Mouse (Mus musculus): ENCODE data around the gene Rnf167. TPM values are rescaled to one million over a fixed set of nuclear protein-coding genes. Genes with fewer than 3 reads are reported as not detected.

The Rnf167 gene
- polyA plus RNA-seq, 1 experiment from 2014 or later: 135 TPM

DNA sequence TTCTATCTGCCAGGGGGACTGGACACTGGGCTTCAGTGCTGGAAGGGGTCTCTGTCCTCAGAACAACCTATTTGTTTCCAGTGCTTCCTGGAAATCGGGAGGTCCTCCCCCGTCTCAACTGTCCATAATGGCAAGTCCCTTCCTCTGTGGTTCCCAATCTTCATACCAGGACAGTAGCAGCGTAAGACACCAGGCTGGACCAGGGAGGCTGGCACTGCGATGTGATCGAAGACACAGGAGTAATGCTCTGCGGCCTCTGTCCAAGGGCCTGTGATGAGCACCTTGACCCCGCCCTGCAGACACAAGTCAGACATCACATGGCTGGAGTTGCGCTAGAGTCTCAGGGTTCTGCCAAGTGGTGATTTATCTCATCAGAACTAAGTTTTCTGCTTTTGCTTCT is 32.3 kb downstream of the Rnf167 start:
- ATAC-seq: no peak
- Histone ChIP-seq H3K36me3 (ENCODE audit: control insufficient read depth, insufficient read depth) (peaks cover 12% of the 10 kb centered on the region), H3K27me3 (replicated peaks; ENCODE audit: control insufficient read depth, insufficient read depth, low read length) (no peaks in the 10 kb centered on the region), H3K4me2 (ENCODE audit: low read length) (no peak overlapping the region), H3K4me3 (replicated peaks; ENCODE audit: low read length) (no peak overlapping the region), H3K27ac (ENCODE audit: low read length) (no peak overlapping the region), H3K9ac (replicated peaks; ENCODE audit: low read depth, low read length) (no peak overlapping the region), H3K4me1 (replicated peaks; ENCODE audit: control insufficient read depth, insufficient read depth, low read length) (peaks cover 9% of the 10 kb centered on the region), H3K9me3 (ENCODE audit: control insufficient read depth, low read length) (no peaks in the 10 kb centered on the region)
- 95% methylated on average over 8 of the region's 8 CpGs for WGBS

DNA sequence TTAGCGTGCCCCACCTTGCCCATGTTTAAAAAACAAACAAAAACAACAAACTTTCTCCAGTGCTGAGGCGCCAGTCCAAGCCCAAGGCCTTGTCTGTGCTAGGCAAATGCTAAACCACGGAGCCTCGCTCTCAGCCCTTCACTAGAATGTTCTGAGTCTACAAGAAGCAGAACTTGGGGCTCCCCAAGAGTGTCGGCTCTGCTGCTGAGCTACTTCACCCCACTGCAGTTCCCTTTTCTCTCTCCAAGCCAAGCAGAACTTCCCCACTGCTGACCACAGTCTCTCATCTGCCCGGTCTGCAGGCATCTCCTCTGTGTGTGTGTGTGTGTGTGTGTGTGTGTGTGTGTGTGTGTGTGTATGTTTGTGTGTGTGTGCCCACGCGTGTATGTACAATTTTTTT is 32.9 kb downstream of the Rnf167 start:
- Histone ChIP-seq H3K9ac (replicated peaks; ENCODE audit: low read depth, low read length) (no peak overlapping the region), H3K27me3 (replicated peaks; ENCODE audit: control insufficient read depth, insufficient read depth, low read length) (no peaks in the 10 kb centered on the region), H3K4me3 (replicated peaks; ENCODE audit: low read length) (no peak overlapping the region), H3K36me3 (ENCODE audit: control insufficient read depth, insufficient read depth) (peaks cover 12% of the 10 kb centered on the region), H3K9me3 (ENCODE audit: control insufficient read depth, low read length) (no peaks in the 10 kb centered on the region), H3K4me2 (ENCODE audit: low read length) (no peak overlapping the region), H3K27ac (ENCODE audit: low read length) (no peak overlapping the region), H3K4me1 (replicated peaks; ENCODE audit: control insufficient read depth, insufficient read depth, low read length) (peaks cover 9% of the 10 kb centered on the region)
- no peak for ATAC-seq
- WGBS: 92% methylated on average over 8 of the region's 8 CpGs

DNA sequence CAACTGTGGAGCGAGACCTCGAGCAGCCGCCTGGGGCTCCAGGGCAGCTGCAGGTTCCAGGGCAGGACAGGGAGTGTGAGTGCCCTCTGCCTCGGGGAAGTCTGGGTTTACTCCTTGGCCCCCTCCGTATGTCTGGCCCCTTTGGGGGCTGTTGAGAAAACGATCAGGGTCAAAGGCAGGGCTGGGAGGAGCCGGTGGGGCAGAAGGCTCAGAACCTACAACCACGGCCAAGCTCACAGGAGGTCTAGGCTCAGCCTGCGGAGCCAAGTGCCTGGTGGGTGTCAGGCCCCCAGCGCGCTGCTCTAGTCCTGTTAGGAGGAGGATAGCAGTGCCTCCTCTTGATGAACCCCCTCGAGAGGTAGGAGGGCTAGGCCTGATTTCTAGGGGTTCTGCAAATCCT is 34.1 kb downstream of the Rnf167 start:
- H3K27ac ChIP-seq (ENCODE audit: low read length): no peak overlapping the region
- H3K36me3 ChIP-seq (ENCODE audit: control insufficient read depth, insufficient read depth): peaks cover 12% of the 10 kb centered on the region
- H3K4me2 ChIP-seq (ENCODE audit: low read length): no peak overlapping the region
- no peak overlapping the region for H3K4me3 ChIP-seq (replicated peaks; ENCODE audit: low read length)
- 68% methylated on average over 12 of the region's 12 CpGs for whole genome bisulfite sequencing
- H3K27me3 ChIP-seq (replicated peaks; ENCODE audit: control insufficient read depth, insufficient read depth, low read length): no peaks in the 10 kb centered on the region
- H3K4me1 ChIP-seq (replicated peaks; ENCODE audit: control insufficient read depth, insufficient read depth, low read length): peaks cover 9% of the 10 kb centered on the region
- no peak for ATAC-seq
- no peaks in the 10 kb centered on the region for H3K9me3 ChIP-seq (ENCODE audit: control insufficient read depth, low read length)
- H3K9ac ChIP-seq (replicated peaks; ENCODE audit: low read depth, low read length): no peak overlapping the region

DNA sequence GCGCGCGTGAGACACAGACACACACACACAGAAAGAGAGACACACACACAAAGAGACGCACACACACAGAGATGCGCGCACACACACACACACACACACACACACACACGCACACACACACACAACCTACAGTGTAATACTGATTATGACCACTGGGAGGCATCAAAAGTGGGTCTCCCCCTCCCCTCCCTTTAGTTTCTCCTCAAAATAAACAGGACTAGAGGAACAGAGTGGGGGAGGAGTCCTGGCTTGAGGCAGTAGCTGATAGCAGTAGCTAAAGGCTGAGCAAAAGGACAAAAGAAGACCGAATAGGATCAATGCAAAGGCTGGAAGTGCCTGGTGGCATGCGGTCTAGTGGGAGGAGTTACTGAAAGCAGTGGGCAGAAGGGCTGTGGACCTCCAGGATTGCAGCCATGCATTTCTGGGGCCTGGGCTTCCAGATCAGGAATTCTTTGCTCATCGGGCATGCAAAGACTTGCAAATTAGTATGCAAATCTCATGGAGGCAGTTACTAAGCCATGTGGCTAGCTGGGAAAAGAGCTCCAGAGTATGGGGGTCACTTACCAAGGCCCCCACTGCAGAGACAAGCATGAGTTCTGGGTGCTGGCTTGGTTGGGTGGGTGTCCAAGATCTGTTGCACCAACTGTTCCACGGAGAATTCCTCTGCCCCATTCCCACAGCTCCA is 35.0 kb downstream of the Rnf167 start:
- Histone ChIP-seq H3K27me3 (replicated peaks; ENCODE audit: control insufficient read depth, insufficient read depth, low read length) (no peaks in the 10 kb centered on the region), H3K9me3 (ENCODE audit: control insufficient read depth, low read length) (no peaks in the 10 kb centered on the region), H3K27ac (ENCODE audit: low read length) (peak overlapping the region; percentile 71), H3K9ac (replicated peaks; ENCODE audit: low read depth, low read length) (0 out of 2 replicates have a peak overlapping the region, but pooled peaks have one; percentile 39), H3K4me3 (replicated peaks; ENCODE audit: low read length) (no peak overlapping the region), H3K4me2 (ENCODE audit: low read length) (peak overlapping the region; percentile 24; the same call in 1 of the 2 replicates), H3K36me3 (ENCODE audit: control insufficient read depth, insufficient read depth) (peaks cover 12% of the 10 kb centered on the region), H3K4me1 (replicated peaks; ENCODE audit: control insufficient read depth, insufficient read depth, low read length) (peaks cover 16% of the 10 kb centered on the region)
- 14% methylated on average over 11 of the region's 11 CpGs for WGBS
- peak; percentile 86 for ATAC-seq

- Histone ChIP-seq H3K27me3 (replicated peaks; ENCODE audit: control insufficient read depth, insufficient read depth, low read length) (no peaks in the 10 kb centered on the region), H3K4me2 (ENCODE audit: low read length) (no peak overlapping the region), H3K4me1 (replicated peaks; ENCODE audit: control insufficient read depth, insufficient read depth, low read length) (peaks cover 23% of the 10 kb centered on the region), H3K4me3 (replicated peaks; ENCODE audit: low read length) (no peak overlapping the region), H3K9ac (replicated peaks; ENCODE audit: low read depth, low read length) (no peak overlapping the region), H3K36me3 (ENCODE audit: control insufficient read depth, insufficient read depth) (peaks cover 12% of the 10 kb centered on the region), H3K27ac (ENCODE audit: low read length) (no peak overlapping the region), H3K9me3 (ENCODE audit: control insufficient read depth, low read length) (no peaks in the 10 kb centered on the region)
- no peak for ATAC-seq
- WGBS: 89% methylated on average over 5 of the region's 5 CpGs
Measured at GRCm38 (mm10) chr11:70683640-70684039, 36.6 kb downstream of the Rnf167 start.

DNA sequence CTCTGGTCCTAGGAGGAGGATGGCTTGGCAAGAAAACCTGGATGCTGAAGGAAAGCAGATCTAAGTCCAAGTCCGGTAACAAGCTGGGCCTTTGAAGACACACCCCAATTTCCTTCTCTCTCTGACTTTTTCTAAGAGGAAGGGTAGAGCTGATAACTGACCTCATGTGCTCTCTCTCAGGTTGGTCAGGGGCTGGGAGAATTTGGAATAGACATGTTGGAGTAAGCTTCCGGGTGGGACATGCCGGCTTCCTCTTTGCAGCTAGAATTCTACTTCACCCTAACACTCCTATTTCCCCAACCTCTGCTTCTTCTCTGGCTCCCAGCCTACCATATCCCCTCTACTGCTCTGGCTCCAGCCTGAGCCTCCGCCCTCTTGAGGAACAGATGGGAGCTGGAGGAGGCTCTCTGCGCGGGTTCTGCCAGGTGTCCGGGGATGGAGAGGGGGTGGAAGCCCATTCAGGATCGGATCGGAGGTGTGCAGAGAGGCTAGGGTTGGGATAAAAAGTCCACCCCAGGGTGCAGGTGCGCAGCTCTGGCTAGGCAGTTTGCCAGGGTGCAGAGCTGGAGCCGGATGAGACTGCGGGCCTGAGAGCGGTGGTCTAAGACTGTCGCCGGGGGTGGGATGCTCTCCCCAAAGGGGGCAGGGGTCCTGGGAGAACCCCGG is 40.0 kb downstream of the Rnf167 start:
- peak; percentile 77 for ATAC-seq
- 5% methylated on average over 16 of the region's 16 CpGs for WGBS

DNA sequence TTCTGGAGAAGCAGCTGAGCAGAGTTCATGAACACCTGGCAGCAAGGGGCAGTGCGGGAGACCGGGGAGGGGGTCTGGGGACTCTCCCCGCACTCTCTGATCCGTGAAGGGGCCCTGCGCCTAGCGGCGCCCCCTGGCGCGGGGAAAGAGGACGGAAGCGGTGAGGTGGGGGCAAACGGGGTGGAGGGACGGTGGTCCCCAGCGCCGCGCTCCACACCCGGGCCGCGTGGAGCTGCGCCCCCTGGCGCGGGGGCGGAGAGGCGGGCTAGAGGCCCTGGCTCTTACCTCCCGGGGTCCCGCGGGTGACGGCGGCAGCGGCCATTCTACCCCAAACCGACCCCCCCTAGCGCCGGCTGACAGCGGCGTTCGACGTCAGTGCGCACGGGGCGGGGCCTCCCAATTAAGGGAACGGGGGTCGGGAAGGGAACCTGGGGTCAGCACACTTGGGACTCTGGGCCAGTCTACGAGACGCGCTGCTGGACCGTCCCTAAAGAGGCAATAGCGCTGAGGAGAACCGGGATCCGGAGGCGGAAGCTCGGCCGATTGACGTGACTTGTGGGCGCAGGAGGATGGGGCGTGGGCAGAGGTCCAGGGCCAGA is 40.7 kb downstream of the Rnf167 start, which contains the start of gene Camta2:
Camta2 (minus strand) TSS at position 505 of the 599 bp plus-strand sequence.
- Histone ChIP-seq H3K4me1 (replicated peaks; ENCODE audit: control insufficient read depth, insufficient read depth, low read length) (peaks cover 17% of the 10 kb centered on the region), H3K9ac (replicated peaks; ENCODE audit: low read depth, low read length) (peak within 1 kb of the TSS; percentile 91), H3K27me3 (replicated peaks; ENCODE audit: control insufficient read depth, insufficient read depth, low read length) (no peaks in the 10 kb centered on the region), H3K27ac (ENCODE audit: low read length) (peak within 1 kb of the TSS; percentile 80), H3K4me2 (ENCODE audit: low read length) (peak within 1 kb of the TSS; percentile 67), H3K9me3 (ENCODE audit: control insufficient read depth, low read length) (no peaks in the 10 kb centered on the region), H3K36me3 (ENCODE audit: control insufficient read depth, insufficient read depth) (peaks cover 6% of the 10 kb centered on the region), H3K4me3 (replicated peaks; ENCODE audit: low read length) (peak within 1 kb of the TSS; percentile 80)
- ATAC-seq: peak; percentile 81
- WGBS: 0% methylated on average over 37 of the region's 55 CpGs

More for the DNA sequence above, 40.0 kb downstream of the Rnf167 start:
- Histone ChIP-seq H3K4me3 (replicated peaks; ENCODE audit: low read length) (peak overlapping the region; percentile 80), H3K4me2 (ENCODE audit: low read length) (peak overlapping the region; percentile 67), H3K27me3 (replicated peaks; ENCODE audit: control insufficient read depth, insufficient read depth, low read length) (no peaks in the 10 kb centered on the region), H3K27ac (ENCODE audit: low read length) (peak overlapping the region; percentile 80), H3K9me3 (ENCODE audit: control insufficient read depth, low read length) (no peaks in the 10 kb centered on the region), H3K9ac (replicated peaks; ENCODE audit: low read depth, low read length) (peak overlapping the region; percentile 91), H3K4me1 (replicated peaks; ENCODE audit: control insufficient read depth, insufficient read depth, low read length) (peaks cover 23% of the 10 kb centered on the region), H3K36me3 (ENCODE audit: control insufficient read depth, insufficient read depth) (peaks cover 6% of the 10 kb centered on the region)

DNA sequence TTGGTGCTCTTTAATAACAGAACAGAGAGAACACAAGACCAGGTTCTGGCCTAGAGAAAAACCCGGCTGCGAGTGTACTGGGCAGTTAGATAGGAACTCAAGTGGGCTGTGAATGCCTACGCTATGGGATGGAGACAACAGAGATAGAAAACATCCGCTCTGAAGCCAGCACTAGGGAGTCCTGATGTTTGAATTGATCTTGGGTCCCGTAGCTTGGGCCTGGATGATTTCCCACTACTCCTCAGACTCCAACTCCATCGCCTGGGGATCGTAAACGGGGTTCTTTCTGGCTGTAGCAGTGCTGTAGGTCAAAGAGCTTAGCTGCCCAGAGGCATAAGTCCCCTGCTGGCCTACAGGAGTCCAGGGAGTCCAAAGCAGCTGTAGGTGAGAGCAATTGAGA is 41.3 kb downstream of the Rnf167 start:
- 0 out of 2 replicates have a peak overlapping the region, but pooled peaks have one; percentile 30 for H3K27ac ChIP-seq (ENCODE audit: low read length)
- H3K4me1 ChIP-seq (replicated peaks; ENCODE audit: control insufficient read depth, insufficient read depth, low read length): peaks cover 17% of the 10 kb centered on the region
- no peaks in the 10 kb centered on the region for H3K27me3 ChIP-seq (replicated peaks; ENCODE audit: control insufficient read depth, insufficient read depth, low read length)
- H3K4me2 ChIP-seq (ENCODE audit: low read length): peak overlapping the region; percentile 67
- H3K9me3 ChIP-seq (ENCODE audit: control insufficient read depth, low read length): no peaks in the 10 kb centered on the region
- peak overlapping the region; percentile 91 for H3K9ac ChIP-seq (replicated peaks; ENCODE audit: low read depth, low read length)
- WGBS: 11% methylated on average over 8 of the region's 8 CpGs
- no peak for ATAC-seq
- H3K4me3 ChIP-seq (replicated peaks; ENCODE audit: low read length): peak overlapping the region; percentile 80
- H3K36me3 ChIP-seq (ENCODE audit: control insufficient read depth, insufficient read depth): peaks cover 5% of the 10 kb centered on the region

- H3K9ac ChIP-seq (replicated peaks; ENCODE audit: low read depth, low read length): no peak overlapping the region
- peaks cover 17% of the 10 kb centered on the region for H3K4me1 ChIP-seq (replicated peaks; ENCODE audit: control insufficient read depth, insufficient read depth, low read length)
- H3K4me3 ChIP-seq (replicated peaks; ENCODE audit: low read length): no peak overlapping the region
- ATAC-seq: no peak
- no peak overlapping the region for H3K4me2 ChIP-seq (ENCODE audit: low read length)
- H3K27me3 ChIP-seq (replicated peaks; ENCODE audit: control insufficient read depth, insufficient read depth, low read length): no peaks in the 10 kb centered on the region
- H3K27ac ChIP-seq (ENCODE audit: low read length): no peak overlapping the region
- H3K36me3 ChIP-seq (ENCODE audit: control insufficient read depth, insufficient read depth): no peaks in the 10 kb centered on the region; the same call in 1 of the 2 replicates
- H3K9me3 ChIP-seq (ENCODE audit: control insufficient read depth, low read length): no peaks in the 10 kb centered on the region
- WGBS: 35% methylated on average over 4 of the region's 4 CpGs
Measured at GRCm38 (mm10) chr11:70689578-70689977, 42.5 kb downstream of the Rnf167 start.
